Mouse (Mus musculus): ENCODE results near the gene Gsg1.

DNA sequence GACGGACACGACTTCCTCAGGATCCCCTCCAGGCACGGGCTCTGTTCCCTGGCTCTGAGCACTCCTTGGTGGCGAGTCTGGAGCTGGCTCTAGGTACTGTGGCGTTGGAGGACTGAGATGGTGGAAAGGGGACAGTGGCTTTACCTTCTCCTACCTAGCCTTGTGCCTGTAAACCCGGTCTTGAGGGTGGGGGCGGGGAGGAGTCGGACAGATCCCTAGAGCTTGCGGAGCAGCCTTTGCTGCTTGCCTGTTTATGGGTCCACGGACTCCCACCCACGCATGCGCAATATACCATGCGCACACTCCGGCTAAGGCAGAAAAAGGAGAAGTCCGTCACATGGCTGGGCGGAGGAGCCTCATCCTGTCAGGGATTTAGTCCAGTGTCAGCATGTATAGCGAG is 42.1 kb upstream of the Gsg1 start:
- TF ChIP-seq GATA1 (IDR thresholded peaks at IDR 0.05; ENCODE audit: low read length) (no peak), TAL1 (IDR thresholded peaks at IDR 0.05; ENCODE audit: low read length) (no peak)
